Mouse (Mus musculus) CH12.LX (cell line): ENCODE measurements around the gene Pla2g7. TPM values are rescaled to one million over a fixed set of nuclear protein-coding genes. Genes with fewer than 3 reads are reported as not detected.

Experiments used
- DNase-seq: peaks from one replicate; pipeline ENCODE4 v3.0.0-alpha.2; 2013; ENCODE audit errors: extremely low read depth
- H3K27ac ChIP-seq: 2 replicates; pipeline ENCODE4 v1.5.1; 2012; ENCODE audit warnings: low read depth, mild to moderate bottlenecking, control low read depth, moderate library complexity; ENCODE audit not compliant: insufficient read depth
- H3K27me3 ChIP-seq: replicated peaks from 2 replicates; pipeline ENCODE3; 2012; ENCODE audit warnings: inconsistent platforms
- H3K36me3 ChIP-seq, 2 experiments: replicated peaks in 1 of 2; 2 replicates each; pipeline versions ENCODE3 to v1.6.1; 2012; ENCODE audit warnings: inconsistent platforms in 1 of 2, low read length in 1 of 2, mild to moderate bottlenecking in 1 of 2, mixed read lengths in 1 of 2, moderate library complexity in 1 of 2; ENCODE audit not compliant: control insufficient read depth in 1 of 2, insufficient read depth in 1 of 2
- H3K4me1 ChIP-seq, 2 experiments: 2 replicates each; pipeline ENCODE4 v1.6.1; 2012; ENCODE audit warnings: inconsistent platforms in 1 of 2, moderate library complexity in 1 of 2; ENCODE audit not compliant: insufficient read depth in 2 of 2, control insufficient read depth in 1 of 2
- H3K4me2 ChIP-seq: 2 replicates; pipeline ENCODE4 v1.6.1; 2012; ENCODE audit warnings: low read depth, mild to moderate bottlenecking, control low read depth; ENCODE audit not compliant: poor library complexity, insufficient read depth, severe bottlenecking
- H3K4me3 ChIP-seq, 3 experiments: fragments of 150-350 bp in 1 of 3; sonication (generic) in 1 of 3; replicated peaks in 1 of 3; 2 replicates each; pipeline versions ENCODE3 to v1.5.1; 2011 to 2012; ENCODE audit warnings: low read depth in 2 of 3, low read length in 2 of 3, mild to moderate bottlenecking in 2 of 3, moderate library complexity in 2 of 3, control low read depth in 1 of 3, improper control_type of control experiment in 1 of 3, inconsistent platforms in 1 of 3, mixed read lengths in 1 of 3; ENCODE audit not compliant: poor library complexity in 1 of 3
- H3K79me2 ChIP-seq: replicated peaks from 2 replicates; pipeline ENCODE4 v1.6.1; 2012; ENCODE audit warnings: mild to moderate bottlenecking, moderate library complexity; ENCODE audit not compliant: control insufficient read depth, poor library complexity, insufficient read depth, severe bottlenecking; ENCODE audit errors: extremely low read depth
- H3K9ac ChIP-seq: 2 replicates; pipeline ENCODE4 v1.6.1; 2012; ENCODE audit warnings: low read depth, mild to moderate bottlenecking, control low read depth, moderate library complexity; ENCODE audit not compliant: insufficient read depth
- H3K9me3 ChIP-seq: replicated peaks from 2 replicates; pipeline ENCODE3; 2012; ENCODE audit warnings: low read length, inconsistent platforms, mixed read lengths
- CHD2 ChIP-seq: IDR thresholded peaks from 2 replicates; pipeline ENCODE4 v1.6.1; 2011; ENCODE audit warnings: low read length, improper control_type of control experiment
- CTCF ChIP-seq, 2 experiments: IDR thresholded peaks in 1 of 2; conservative IDR thresholded peaks in 1 of 2; 2 replicates each; pipeline ENCODE4 v1.5.1; 2011 to 2012; ENCODE audit warnings: low read depth in 2 of 2, low read length in 2 of 2, improper control_type of control experiment in 1 of 2, inconsistent platforms in 1 of 2, mild to moderate bottlenecking in 1 of 2, moderate library complexity in 1 of 2
- ELF1 ChIP-seq: IDR thresholded peaks from 2 replicates; pipeline ENCODE4 v1.6.1; 2014; ENCODE audit warnings: low read depth, mild to moderate bottlenecking, inconsistent platforms, low read length, improper control_type of control experiment
- ETS1 ChIP-seq: conservative IDR thresholded peaks from 2 replicates; pipeline ENCODE4 v1.6.1; 2012; ENCODE audit warnings: low read depth, mild to moderate bottlenecking, inconsistent platforms, low read length, improper control_type of control experiment, moderate library complexity
- HCFC1 ChIP-seq: IDR thresholded peaks from 2 replicates; pipeline ENCODE4 v1.6.1; 2012; ENCODE audit warnings: low read depth, mild to moderate bottlenecking, inconsistent platforms, low read length, improper control_type of control experiment
- JUN ChIP-seq: IDR thresholded peaks from 2 replicates; pipeline ENCODE4 v1.6.1; 2011; ENCODE audit warnings: low read depth, mild to moderate bottlenecking, low read length, improper control_type of control experiment, moderate library complexity; ENCODE audit not compliant: insufficient read depth
- JUND ChIP-seq: conservative IDR thresholded peaks from 2 replicates; pipeline ENCODE4 v1.6.1; 2011; ENCODE audit warnings: low read depth, low read length, improper control_type of control experiment
- MAFK ChIP-seq: IDR thresholded peaks from 2 replicates; pipeline ENCODE4 v1.6.1; 2011; ENCODE audit warnings: low read length, improper control_type of control experiment; ENCODE audit not compliant: insufficient replicate concordance
- MEF2A ChIP-seq: IDR thresholded peaks from 2 replicates; pipeline ENCODE4 v1.6.1; 2014; ENCODE audit warnings: low read depth, mild to moderate bottlenecking, inconsistent platforms, low read length, improper control_type of control experiment, borderline replicate concordance
- MYC ChIP-seq: IDR thresholded peaks from 2 replicates; pipeline ENCODE4 v1.6.1; 2011; ENCODE audit warnings: low read depth, mild to moderate bottlenecking, improper control_type of control experiment, low read length
- NELFE ChIP-seq: IDR thresholded peaks from 2 replicates; pipeline ENCODE4 v1.6.1; 2011; ENCODE audit warnings: low read depth, low read length, improper control_type of control experiment
- RAD21 ChIP-seq: IDR thresholded peaks from 2 replicates; pipeline ENCODE4 v1.6.1; 2011; ENCODE audit warnings: low read depth, mild to moderate bottlenecking, low read length, improper control_type of control experiment, moderate library complexity
- RCOR1 ChIP-seq: conservative IDR thresholded peaks from 2 replicates; pipeline ENCODE4 v1.6.1; 2012; ENCODE audit warnings: low read depth, mild to moderate bottlenecking, inconsistent platforms, low read length, improper control_type of control experiment
- SIN3A ChIP-seq: IDR thresholded peaks from 2 replicates; pipeline ENCODE4 v1.6.1; 2012; ENCODE audit warnings: low read length, improper control_type of control experiment, inconsistent platforms
- TCF12 ChIP-seq: IDR thresholded peaks from 2 replicates; pipeline ENCODE4 v1.6.1; 2014; ENCODE audit warnings: low read depth, mild to moderate bottlenecking, inconsistent platforms, low read length, improper control_type of control experiment
- USF1 ChIP-seq: IDR thresholded peaks from 2 replicates; pipeline ENCODE4 v1.6.1; 2014; ENCODE audit warnings: low read depth, mild to moderate bottlenecking, inconsistent platforms, low read length, improper control_type of control experiment
- USF2 ChIP-seq: conservative IDR thresholded peaks from 2 replicates; pipeline ENCODE4 v1.6.1; 2011; ENCODE audit warnings: low read depth, low read length, improper control_type of control experiment
- ZKSCAN1 ChIP-seq: IDR thresholded peaks from 2 replicates; pipeline ENCODE4 v1.6.1; 2012; ENCODE audit warnings: low read depth, inconsistent platforms, low read length, improper control_type of control experiment, borderline replicate concordance
- ZMIZ1 ChIP-seq: IDR thresholded peaks from 2 replicates; pipeline ENCODE4 v1.6.1; 2012; ENCODE audit warnings: low read depth, mild to moderate bottlenecking, inconsistent platforms, low read length, improper control_type of control experiment
- dilution Hi-C: fragments of 300-500 bp; cut with MboI; formaldehyde crosslinking; loops from 2 replicates; pipeline ENCODE4 v1.14.3; 2020; ENCODE audit warnings: low sequenced_read_pairs; ENCODE audit not compliant: extremely low pct_unique_long_range_greater_than_20kb, extremely low pct_ligation_motif_present
- in situ Hi-C: fragments of 300-500 bp; cut with MboI; formaldehyde crosslinking; loops from 3 replicates; pipeline ENCODE4 v1.14.3; 2019; ENCODE audit warnings: low sequenced_read_pairs, low pct_ligation_motif_present, low pct_unique_long_range_greater_than_20kb, mixed read lengths
- polyA plus RNA-seq: library from polyadenylated mRNA; unstranded; fragments of >175 nt; gene quantifications from 2 replicates; pipeline ENCODE4 v1.2.1, GENCODE M21; 2012; ENCODE audit warnings: low read depth; ENCODE audit not compliant: insufficient read length
- total RNA-seq, 2 experiments: library from RNA; depleted of rRNA; stranded (reverse); fragments of 300-350 nt in 1 of 2; fragments of >200 nt in 1 of 2; gene quantifications; 2 replicates each; pipeline ENCODE4 v1.2.3; 2012 to 2014

The Pla2g7 gene
- total and polyA plus RNA-seq, 3 experiments: 0.27 TPM; not detected in 2

GRCm38 (mm10) chr17:43629026-43629495 is 61.2 kb downstream of the Pla2g7 start:
- H3K9me3 ChIP-seq: peaks cover 64% of the 10 kb centered on the region
- in situ Hi-C loops: no loop called here

DNA sequence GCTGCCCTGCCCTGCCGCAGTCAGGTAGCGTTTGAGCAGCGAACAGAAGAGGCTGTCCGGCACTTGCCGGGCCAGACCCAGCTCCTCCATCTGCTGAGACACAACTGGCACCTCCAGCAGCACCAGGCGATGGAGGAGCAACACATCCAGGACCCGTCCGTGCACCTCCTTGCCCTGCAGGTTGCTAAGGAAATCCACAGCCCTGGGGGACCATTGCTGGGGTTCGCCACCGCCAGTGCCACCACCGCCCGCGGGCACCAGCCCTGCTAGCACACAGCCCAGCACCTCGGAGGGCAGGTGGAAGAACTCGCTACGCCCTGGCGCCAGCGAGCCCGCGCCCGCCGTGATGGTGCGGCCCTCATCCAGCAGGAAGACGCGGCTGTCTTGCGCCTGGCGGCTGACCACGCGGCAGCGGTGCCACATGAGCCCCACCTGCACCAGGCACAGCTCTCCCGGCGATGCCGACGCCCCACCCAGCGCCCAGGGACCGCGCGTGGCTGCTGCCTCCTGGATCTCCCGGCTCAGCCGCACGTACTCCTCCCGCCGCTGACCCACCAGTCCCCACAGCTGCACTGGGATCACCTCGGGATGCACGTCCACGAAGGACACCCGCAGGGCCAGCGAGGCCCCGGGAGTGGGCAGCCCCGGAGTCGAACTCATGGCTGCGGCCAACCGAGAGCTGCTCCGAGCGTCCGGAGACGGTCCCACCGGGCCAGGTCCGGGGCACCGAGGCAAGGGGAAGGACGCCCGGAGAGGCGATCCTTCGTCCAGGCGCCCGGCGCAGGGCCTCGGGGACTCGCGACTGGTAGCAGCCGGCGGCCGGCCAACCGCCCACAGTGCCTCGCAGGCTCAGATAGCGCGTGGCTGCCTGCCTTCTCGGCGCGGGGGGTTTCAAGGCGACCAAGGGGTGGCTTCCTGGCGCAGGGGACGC is 61.9 kb downstream of the Pla2g7 start, which contains the start of gene Tdrd6:
Tdrd6 (minus strand) TSS at position 804 of the 931 bp plus-strand sequence.
- in situ Hi-C loops: no loop called here
- Histone ChIP-seq H3K79me2 (no peaks in the 10 kb centered on the region), H3K4me1 (no peaks in the 10 kb centered on the region), H3K9me3 (peaks cover 58% of the 10 kb centered on the region), H3K9ac (no peak within 1 kb of the TSS), H3K27ac (no peak within 1 kb of the TSS), H3K27me3 (no peaks in the 10 kb centered on the region), H3K36me3 (no peaks in the 10 kb centered on the region), H3K4me3 (no peak within 1 kb of the TSS), H3K4me2 (no peak within 1 kb of the TSS)
- dilution Hi-C loops: no loop called here
- no peak for TF ChIP-seq JUN
- TF ChIP-seq USF1: no peak
- TF ChIP-seq MEF2A: no peak
- TF ChIP-seq CTCF (conservative IDR thresholded peaks at IDR 0.05 in 1 of 2, IDR thresholded peaks at IDR 0.05 in 1 of 2; ENCODE audit: low read depth in 2 of 2, low read length in 2 of 2): no peak
- no peak for TF ChIP-seq HCFC1
- no peak for TF ChIP-seq RCOR1
- TF ChIP-seq ZKSCAN1: no peak
- TF ChIP-seq CHD2: no peak
- no peak for TF ChIP-seq MYC
- TF ChIP-seq RAD21: no peak
- TF ChIP-seq ETS1: no peak
- TF ChIP-seq MAFK: no peak
- TF ChIP-seq USF2: no peak
- no peak for DNase-seq

More at GRCm38 (mm10) chr17:43629026-43629495, 61.2 kb downstream of the Pla2g7 start:
- Histone ChIP-seq H3K4me1 (no peaks in the 10 kb centered on the region), H3K4me3 (no peak overlapping the region), H3K4me2 (no peak overlapping the region), H3K27me3 (no peaks in the 10 kb centered on the region), H3K9ac (no peak overlapping the region), H3K79me2 (no peaks in the 10 kb centered on the region), H3K27ac (no peak overlapping the region), H3K36me3 (no peaks in the 10 kb centered on the region)
- dilution Hi-C loops: no loop called here
- TF ChIP-seq TCF12 (no peak), ZMIZ1 (no peak), RCOR1 (no peak), SIN3A (no peak), JUND (no peak), ELF1 (no peak), NELFE (no peak)
- no peak for DNase-seq
